Mouse (Mus musculus): ENCODE data around the gene Fam3c. TPM values are rescaled to one million over a fixed set of nuclear protein-coding genes. Genes with fewer than 3 reads are reported as not detected.

The Fam3c gene
- polyA plus RNA-seq, 1 experiment, result 24.9 TPM

Other genes starting within 250 kb of the Fam3c start
- not detected in 2 replicates for gene Wnt16, start 68.0 kb downstream of the Fam3c start, polyA plus RNA-seq (2012; ENCODE audit: insufficient read depth, insufficient read length, missing spikeins)

All from brown adipose tissue, adult 24 weeks (tissue).